Mouse (Mus musculus) heart, postnatal 0 days (tissue): Measurements from ENCODE around the gene Olfr1162.

Experiments used
- CTCF ChIP-seq: IDR thresholded peaks from 2 replicates; pipeline ENCODE4 v1.5.1; 2016; ENCODE audit warnings: antibody characterized with exemption, control low read depth, low read depth
- EP300 ChIP-seq: IDR thresholded peaks from 2 replicates; pipeline ENCODE4 v1.6.1; 2016; ENCODE audit warnings: antibody characterized with exemption, low read depth

DNA sequence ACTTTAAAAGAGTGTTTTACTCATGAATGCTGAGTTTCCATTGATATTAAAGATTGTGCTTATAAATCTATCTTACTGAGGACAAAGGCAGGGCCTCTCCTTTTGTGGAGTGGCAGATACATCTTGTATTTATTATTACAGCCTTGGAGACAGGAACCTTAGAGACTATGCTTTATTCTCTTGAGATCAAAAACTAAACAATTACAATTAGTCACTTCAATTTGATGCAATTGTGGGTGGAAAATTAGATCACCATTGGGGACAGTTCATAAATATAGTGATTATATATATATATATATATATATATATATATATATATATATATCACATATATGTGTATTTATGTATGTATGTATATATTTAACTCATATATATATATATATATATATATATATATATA is 13.3 kb downstream of the Olfr1162 start, which contains the start of gene Olfr73:
- TF ChIP-seq CTCF (no peak), EP300 (no peak)
